Mouse (Mus musculus) brown adipose tissue, adult 24 weeks (tissue): ENCODE measurements around the gene Hsh2d. TPM values are rescaled to one million over a fixed set of nuclear protein-coding genes. Genes with fewer than 3 reads are reported as not detected.

Experiments used
- H3K27ac ChIP-seq: fragments of 200-500 bp; replicated peaks from 2 replicates; pipeline ENCODE4 v1.5.1; 2012; ENCODE audit warnings: low read depth, mild to moderate bottlenecking, low read length
- H3K4me1 ChIP-seq: fragments of 200-500 bp; 2 replicates; pipeline ENCODE4 v1.6.1; 2012; ENCODE audit warnings: low read length, mixed read lengths; ENCODE audit not compliant: control insufficient read depth, insufficient read depth, insufficient read length
- H3K4me3 ChIP-seq: fragments of 200-500 bp; 2 replicates; pipeline ENCODE4 v1.5.1; 2012; ENCODE audit warnings: low read depth, mild to moderate bottlenecking, low read length, moderate library complexity; ENCODE audit not compliant: insufficient read depth
- polyA plus RNA-seq: library from polyadenylated mRNA; stranded (reverse); fragments of >200 nt; gene quantifications from 2 replicates; pipeline ENCODE4 v1.2.4, GENCODE M21; 2012; ENCODE audit not compliant: missing spikeins, insufficient read depth, insufficient read length

Gene Hsh2d
- polyA plus RNA-seq, 1 experiment = not detected

DNA sequence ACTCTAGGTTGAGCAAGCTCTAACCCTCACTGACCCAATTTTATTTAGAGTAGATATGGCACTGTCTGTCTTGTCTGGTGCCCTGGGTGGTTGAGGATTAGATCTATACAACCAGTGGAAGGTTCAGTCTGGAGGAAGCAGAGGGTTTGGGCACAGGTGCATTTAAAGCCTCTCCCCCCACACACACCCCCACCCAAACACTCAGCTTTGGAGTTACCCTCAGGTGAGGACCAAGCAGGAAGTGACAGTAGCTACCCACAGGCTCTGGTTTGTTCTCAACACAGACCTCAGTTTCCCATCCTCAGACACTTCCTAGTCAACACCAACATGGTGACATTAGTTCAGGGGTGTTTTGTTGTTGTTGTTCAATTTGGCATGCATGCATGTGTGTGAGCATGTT lies 26.6 kb upstream of the Hsh2d start:
- Histone ChIP-seq H3K4me3 (no peak overlapping the region), H3K4me1 (peaks cover 7% of the 10 kb centered on the region), H3K27ac (no peak overlapping the region)

DNA sequence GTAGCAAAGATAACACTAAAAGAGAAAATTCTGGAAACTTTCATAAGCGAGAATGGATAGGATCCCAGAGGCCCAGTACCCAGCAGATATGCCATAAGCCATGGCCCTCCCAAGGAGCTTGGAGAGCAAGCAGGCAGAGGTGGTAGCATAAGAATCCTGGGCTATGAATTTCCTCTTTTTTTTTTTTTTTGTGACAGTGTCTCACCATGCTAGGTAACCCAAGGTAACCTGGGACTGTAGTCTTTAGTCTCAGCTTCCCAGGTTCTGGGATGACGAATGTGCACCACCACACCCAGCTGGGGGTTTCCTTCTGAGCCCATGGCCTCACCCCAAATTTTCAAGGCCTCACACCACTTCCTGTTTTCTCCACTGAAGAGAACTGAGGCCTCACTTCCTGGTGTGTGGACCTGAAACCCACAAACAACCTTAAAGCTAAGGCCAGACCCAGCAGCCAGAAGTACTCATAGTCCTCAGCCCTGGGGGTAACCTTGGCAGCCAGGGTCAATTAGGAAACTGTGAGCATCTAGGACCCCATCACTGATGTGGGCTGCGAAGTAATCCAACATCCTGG lies 20.3 kb upstream of the Hsh2d start:
- H3K27ac ChIP-seq = no peak overlapping the region
- H3K4me1 ChIP-seq = no peaks in the 10 kb centered on the region

DNA sequence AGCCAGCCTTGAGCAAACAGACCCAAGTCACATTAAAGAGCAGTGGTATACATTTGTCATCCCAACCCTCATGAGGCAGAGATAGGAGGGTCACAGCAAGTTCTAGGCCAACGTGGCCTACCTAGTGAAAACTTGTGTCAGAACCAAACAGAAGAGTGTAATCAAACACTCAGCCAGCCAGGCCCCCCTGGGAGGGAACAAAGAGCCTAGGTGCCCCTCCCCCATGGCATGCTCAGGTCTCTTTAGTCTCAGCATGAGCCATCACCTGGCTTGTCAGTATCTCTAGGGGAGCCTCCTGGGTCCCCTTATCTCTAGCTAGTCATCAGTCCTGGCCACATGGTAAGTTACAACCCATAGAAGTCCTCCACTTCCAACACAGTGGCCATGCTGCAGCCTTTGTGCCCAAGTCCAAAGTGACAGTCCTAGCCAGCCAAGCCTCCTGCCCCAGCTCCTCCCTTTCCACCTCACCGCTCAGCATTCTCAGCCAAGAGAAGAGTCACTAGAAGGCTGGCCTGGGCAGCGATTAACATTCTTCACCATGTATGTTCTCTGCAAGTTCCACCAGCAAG lies 19.7 kb upstream of the Hsh2d start:
- H3K4me3 ChIP-seq = no peak overlapping the region
- no peaks in the 10 kb centered on the region for H3K4me1 ChIP-seq
- no peak overlapping the region for H3K27ac ChIP-seq

More for the DNA sequence above, 20.3 kb upstream of the Hsh2d start:
- no peak overlapping the region for H3K4me3 ChIP-seq

DNA sequence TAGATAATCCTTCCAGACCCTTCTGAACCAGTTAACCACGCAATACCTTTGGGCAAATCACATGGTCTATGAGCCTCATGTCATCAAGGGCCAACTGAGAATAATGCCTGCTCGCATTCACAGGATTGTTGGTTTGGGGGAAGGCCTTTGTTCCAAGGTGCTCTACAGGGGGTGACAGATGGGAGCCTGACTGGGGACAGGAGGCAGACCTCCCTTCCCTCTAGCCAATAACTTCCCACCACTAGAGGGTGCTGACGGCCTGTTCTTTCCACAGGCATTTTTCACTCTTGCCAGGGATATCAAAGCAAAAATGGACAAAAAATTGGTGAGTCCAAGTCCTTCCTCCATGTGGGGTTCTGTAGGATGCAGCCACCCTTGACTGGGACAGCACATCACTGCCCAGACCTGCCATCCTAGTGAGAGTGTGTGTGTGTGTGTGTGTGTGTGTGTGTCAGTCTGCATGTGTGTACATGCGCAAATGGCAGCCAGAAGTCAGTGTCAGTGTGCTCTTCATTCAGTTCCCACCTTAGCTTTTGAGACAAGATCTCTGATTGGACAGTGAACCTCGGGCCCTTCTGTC lies 12.0 kb upstream of the Hsh2d start:
- Histone ChIP-seq H3K27ac (no peak overlapping the region), H3K4me1 (no peaks in the 10 kb centered on the region), H3K4me3 (no peak overlapping the region)

DNA sequence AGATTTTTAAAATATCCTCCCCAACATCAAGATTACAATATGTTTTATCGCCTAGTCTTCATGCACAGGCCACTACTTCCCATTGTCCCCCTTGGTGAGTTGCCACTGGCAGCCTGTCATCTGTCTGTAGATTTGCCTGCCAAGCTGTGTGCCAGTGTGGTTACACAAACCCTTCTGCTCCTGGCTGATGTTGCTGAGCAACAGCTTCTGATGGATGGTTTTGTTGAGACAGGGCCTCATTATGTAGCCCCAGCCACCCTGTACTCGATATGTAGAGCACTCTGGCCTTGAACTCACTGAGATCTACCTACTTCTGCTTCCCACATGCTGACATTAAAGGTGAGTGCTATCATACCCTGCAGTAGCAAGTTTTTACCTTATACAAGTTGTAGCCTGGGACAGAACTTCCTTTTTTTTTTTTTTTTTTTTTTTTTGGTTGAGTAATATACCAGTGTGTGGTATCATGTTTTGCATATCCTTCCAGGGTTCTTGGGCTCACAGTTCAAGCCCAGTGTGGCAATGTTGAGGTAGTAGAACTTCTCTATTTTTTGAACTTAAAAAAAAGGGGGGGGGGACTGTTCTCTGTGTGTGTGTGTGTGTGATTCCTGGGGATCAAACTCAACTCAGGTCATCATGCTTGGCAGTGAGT lies 5.8 kb upstream of the Hsh2d start:
- Histone ChIP-seq H3K4me1 (no peaks in the 10 kb centered on the region), H3K27ac (no peak overlapping the region; the same call in 1 of the 2 replicates), H3K4me3 (no peak overlapping the region)

DNA sequence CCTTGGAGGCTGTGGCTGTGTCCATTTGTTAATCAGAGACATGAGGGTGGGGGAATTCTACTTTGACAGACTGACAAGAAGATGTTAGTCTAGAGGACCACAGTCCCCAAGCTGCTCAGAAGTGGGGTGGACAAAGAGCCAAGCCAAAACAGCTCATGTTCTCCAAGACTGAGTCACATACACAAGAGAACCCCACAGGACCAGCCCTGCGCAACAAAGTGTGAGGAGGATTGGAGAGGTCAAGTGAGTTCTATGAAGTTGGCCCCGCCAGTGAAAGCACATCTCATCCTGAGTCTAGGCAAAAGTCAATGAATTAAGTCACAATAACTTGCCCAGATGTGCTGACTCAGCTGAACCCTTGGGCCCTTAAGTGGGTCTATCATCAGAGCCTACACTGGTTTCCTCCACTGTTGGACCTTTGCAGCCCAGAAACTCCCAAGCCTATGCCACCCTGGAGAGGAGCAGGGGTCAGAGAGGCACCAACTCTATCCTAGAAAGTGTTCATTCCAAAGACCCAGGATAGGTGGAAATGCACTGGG lies 1.6 kb upstream of the Hsh2d start:
- H3K27ac ChIP-seq = no peak overlapping the region
- no peaks in the 10 kb centered on the region for H3K4me1 ChIP-seq
- no peak overlapping the region for H3K4me3 ChIP-seq

DNA sequence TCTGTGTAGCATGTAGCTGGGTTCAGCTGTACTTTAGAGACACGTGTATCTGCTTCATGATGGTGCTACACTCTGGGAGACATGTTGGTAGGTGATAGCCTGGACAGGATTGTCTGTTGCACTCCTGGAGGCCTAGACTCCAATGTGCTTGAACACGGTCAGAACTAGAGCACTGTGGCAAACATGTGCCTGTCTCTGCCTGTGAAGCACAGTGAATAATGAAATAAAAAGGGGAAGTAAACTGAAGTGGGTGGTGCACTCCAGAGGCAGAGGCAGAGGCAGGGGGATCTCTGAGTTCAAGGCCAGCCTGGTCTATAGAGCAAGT lies 739 bp downstream of the Hsh2d start:
- Histone ChIP-seq H3K4me1 (no peaks in the 10 kb centered on the region), H3K4me3 (no peak overlapping the region), H3K27ac (no peak overlapping the region)

DNA sequence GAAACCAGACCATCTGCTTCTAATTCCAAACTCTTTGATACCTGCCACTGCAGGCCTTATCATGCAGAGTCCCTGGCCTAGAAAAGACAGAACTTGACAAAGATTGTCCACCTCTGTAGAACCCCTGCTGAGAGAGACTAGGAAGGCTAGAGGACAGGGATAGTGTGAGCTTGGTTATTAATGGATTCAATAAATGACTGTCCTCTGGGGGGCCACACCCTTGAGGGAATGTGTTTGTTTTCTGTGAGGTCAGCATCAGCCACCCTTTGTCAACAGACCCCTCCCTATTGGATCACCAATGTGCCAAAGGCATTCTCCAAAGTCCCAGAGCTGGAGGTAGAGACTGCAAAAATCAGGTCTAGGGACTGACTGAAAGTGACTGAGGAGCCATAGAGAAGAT lies 2.6 kb downstream of the Hsh2d start:
- no peak overlapping the region for H3K27ac ChIP-seq
- H3K4me1 ChIP-seq = no peaks in the 10 kb centered on the region

DNA sequence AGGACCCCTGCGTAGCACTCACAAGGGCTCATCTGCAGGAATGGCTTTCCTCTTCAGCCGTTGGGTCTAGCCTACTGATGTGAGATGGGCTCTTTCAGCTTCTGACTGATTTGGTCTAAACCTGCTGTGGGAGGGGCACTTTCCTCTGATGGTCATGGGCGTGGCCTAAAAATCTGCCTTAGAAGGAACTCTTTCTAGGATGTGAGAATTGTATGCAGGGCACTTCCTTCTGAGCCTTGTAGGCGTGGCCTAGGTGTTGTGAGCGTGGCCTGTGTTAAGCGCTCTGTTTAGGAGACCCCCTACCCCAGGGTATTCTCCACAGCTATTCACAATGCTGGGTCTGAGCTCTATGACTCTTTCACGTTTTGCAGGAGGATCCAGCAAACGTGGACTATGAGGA lies 8.6 kb downstream of the Hsh2d start:
- H3K27ac ChIP-seq = no peak overlapping the region
- H3K4me3 ChIP-seq = no peak overlapping the region
- H3K4me1 ChIP-seq = no peaks in the 10 kb centered on the region

More for the DNA sequence above, 2.6 kb downstream of the Hsh2d start:
- H3K4me3 ChIP-seq = no peak overlapping the region

DNA sequence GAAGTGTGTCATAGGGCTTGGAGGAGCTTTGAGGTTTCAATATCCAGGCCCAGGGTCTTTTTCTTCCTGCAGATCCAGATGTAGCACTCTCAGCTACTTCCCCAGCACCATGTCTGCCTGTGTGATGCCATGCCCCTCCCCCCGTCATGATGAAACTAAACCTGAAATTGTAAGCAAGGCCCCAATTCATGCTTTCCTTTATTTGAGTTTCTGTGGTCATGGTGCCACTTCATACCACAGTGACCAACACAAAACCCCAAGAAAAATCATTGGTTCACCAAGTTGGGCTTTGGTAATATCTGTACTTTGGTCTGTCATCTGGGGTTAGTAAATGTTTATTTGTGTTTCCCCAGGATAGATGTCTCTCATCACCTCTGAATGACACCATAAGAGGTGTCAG lies 19.1 kb downstream of the Hsh2d start:
- Histone ChIP-seq H3K4me1 (no peaks in the 10 kb centered on the region), H3K4me3 (no peak overlapping the region), H3K27ac (no peak overlapping the region)

DNA sequence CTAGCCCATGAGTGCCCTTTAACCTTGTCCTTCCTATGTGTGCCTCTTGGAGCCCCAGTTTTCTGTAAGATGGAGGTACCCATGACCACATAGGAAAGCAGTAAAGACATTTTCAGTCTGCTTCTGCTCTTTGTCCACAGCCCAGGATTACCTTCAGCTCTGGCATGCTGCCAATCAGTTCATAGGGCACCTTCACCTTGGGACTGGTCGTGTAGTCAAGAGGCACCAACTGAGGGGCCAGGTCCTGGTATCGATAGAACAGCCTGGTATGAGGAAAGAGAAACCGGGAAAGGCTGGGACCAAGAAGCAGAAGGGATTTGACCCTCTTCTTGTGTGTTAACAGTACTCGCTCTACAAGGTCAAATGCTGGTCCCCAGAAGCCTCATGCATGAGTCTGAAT lies 20.8 kb downstream of the Hsh2d start:
- H3K4me3 ChIP-seq = no peak overlapping the region
- no peaks in the 10 kb centered on the region for H3K4me1 ChIP-seq
- no peak overlapping the region for H3K27ac ChIP-seq

DNA sequence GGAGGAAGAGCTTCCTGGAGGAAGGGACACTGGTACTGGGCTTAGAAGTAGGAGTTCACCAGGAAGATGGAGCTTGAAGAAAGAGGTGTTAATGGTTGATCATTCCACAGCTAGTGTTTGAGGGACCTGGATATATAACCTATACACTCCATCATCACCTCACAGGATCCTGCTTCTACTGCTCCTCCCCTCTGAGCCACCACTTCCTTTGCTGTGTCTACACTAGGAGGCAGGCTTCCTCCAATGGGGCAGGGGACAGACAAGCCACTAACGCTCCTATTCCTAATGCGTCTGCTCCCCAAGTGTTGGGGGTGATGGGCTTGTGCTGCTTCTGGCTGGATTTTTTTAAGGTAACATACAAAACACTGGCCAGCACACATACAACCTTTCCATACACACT lies 21.3 kb downstream of the Hsh2d start:
- H3K27ac ChIP-seq = no peak overlapping the region
- H3K4me3 ChIP-seq = no peak overlapping the region
- no peaks in the 10 kb centered on the region for H3K4me1 ChIP-seq

DNA sequence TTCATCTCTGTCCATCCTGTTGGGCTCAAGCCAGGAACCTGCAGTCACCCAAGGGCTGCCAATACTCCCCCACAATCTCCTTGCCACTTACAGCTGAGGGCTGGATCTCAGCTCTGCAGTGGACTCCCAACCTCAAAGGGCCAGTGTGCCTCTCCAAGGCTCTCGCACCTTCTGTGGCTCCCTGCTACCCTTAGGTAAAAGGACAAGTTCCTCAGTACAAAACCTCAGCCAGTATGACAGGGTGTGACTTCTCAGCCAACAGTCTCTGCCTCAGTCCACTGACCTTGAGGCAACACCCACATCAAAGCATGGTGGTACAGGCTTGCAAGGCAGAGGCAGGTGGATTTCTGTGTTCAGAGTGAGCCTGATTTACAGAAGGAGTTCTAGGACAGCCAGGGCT lies 22.4 kb downstream of the Hsh2d start:
- Histone ChIP-seq H3K27ac (no peak overlapping the region), H3K4me3 (no peak overlapping the region), H3K4me1 (no peaks in the 10 kb centered on the region)

DNA sequence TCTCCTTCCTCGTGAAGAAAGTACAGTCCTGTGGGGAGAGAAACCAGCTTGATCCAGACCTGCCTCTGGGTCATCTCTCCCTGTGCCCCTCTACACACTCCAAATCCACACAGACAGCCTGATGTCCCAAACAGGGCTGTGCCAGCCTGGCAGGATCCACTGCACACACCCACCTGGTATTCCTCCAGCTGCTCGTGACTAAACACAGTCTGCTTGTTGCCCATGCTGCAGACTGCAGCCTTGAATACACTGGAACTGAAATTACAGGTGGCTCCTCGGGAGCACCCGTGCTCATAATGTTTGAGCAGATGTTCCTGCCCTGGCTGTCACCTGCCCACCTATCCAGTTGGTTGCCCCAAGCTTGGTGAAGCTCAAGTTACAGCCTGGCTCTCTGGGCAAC lies 23.3 kb downstream of the Hsh2d start, which contains the start of gene Cib3:
Gene Cib3, minus strand, starts transcription at position 87 of the 400 bp plus-strand sequence.
- no peaks in the 10 kb centered on the region for H3K4me1 ChIP-seq
- no peak within 1 kb of the TSS for H3K27ac ChIP-seq
- H3K4me3 ChIP-seq = no peak within 1 kb of the TSS

DNA sequence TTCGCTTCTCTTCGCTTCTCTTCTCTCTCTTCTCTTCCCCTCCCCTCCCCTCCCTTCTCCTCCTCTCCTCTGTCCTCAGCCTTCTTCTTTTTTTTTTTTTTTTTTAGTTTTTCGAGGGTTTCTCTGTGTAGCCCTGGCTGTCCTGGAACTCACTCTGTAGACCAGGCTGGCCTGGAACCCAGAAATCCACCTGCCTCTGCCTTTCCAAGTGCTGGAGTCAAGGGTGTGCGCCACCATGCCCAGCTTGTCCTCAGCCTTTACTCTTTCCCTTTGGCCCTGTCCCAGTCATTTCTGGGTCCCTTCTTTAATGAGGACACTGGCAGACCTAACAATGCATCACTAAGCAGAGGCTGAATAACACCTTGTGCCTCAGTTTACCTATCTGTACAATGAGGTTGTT lies 24.1 kb downstream of the Hsh2d start, which contains the start of gene Gm11034:
Gene Gm11034, minus strand, starts transcription at position 101 of the 400 bp plus-strand sequence.
- Histone ChIP-seq H3K4me3 (no peak within 1 kb of the TSS), H3K27ac (no peak within 1 kb of the TSS), H3K4me1 (no peaks in the 10 kb centered on the region)
